Mouse (Mus musculus): ENCODE results near the gene Wnt5a. TPM values are rescaled to one million over a fixed set of nuclear protein-coding genes. Genes with fewer than 3 reads are reported as not detected.

Gene Wnt5a
- polyA plus RNA-seq, 1 experiment from 2014 or later: 49.1 TPM

- peak; percentile 71 for DNase-seq (ENCODE audit: low spot score)
- peak overlapping the region; percentile 85 for H3K9ac ChIP-seq (ENCODE audit: low read depth, low read length)
- H3K27me3 ChIP-seq (ENCODE audit: control insufficient read depth, insufficient read depth, low read length): peaks cover 8% of the 10 kb centered on the region
- peak overlapping the region; percentile 78 for H3K4me3 ChIP-seq (ENCODE audit: low read depth, low read length)
- no peaks in the 10 kb centered on the region for H3K36me3 ChIP-seq (ENCODE audit: control insufficient read depth, insufficient read depth, low read length)
- peak overlapping the region; percentile 89 for H3K27ac ChIP-seq (ENCODE audit: low read depth, low read length)
- H3K4me1 ChIP-seq (replicated peaks; ENCODE audit: control insufficient read depth, insufficient read depth, low read length): peaks cover 12% of the 10 kb centered on the region
- no peak for ATAC-seq (ENCODE audit: low FRiP score)
- H3K9me3 ChIP-seq (ENCODE audit: control insufficient read depth, low read length): no peaks in the 10 kb centered on the region
- 0% methylated on average over 29 of the region's 29 CpGs for WGBS
- H3K4me2 ChIP-seq (replicated peaks; ENCODE audit: low read depth, low read length): peak overlapping the region; percentile 87
These were observed 1.9 kb downstream of the Wnt5a start for GRCm38 (mm10) chr14:28506376-28506831.

- Histone ChIP-seq H3K9me3 (ENCODE audit: control insufficient read depth, low read length) (no peaks in the 10 kb centered on the region), H3K4me1 (replicated peaks; ENCODE audit: control insufficient read depth, insufficient read depth, low read length) (peaks cover 12% of the 10 kb centered on the region), H3K9ac (ENCODE audit: low read depth, low read length) (peak overlapping the region; percentile 85), H3K27me3 (ENCODE audit: control insufficient read depth, insufficient read depth, low read length) (peaks cover 8% of the 10 kb centered on the region), H3K4me3 (ENCODE audit: low read depth, low read length) (peak overlapping the region; percentile 78), H3K36me3 (ENCODE audit: control insufficient read depth, insufficient read depth, low read length) (no peaks in the 10 kb centered on the region), H3K4me2 (replicated peaks; ENCODE audit: low read depth, low read length) (peak overlapping the region; percentile 87), H3K27ac (ENCODE audit: low read depth, low read length) (no peak overlapping the region)
- 0% methylated on average over 14 of the region's 15 CpGs for WGBS
- no peak for ATAC-seq (ENCODE audit: low FRiP score)
- DNase-seq (ENCODE audit: low spot score): no peak
These were observed 2.5 kb downstream of the Wnt5a start for GRCm38 (mm10) chr14:28507011-28507410.

- 1% methylated on average over 18 of the region's 18 CpGs for WGBS
These were observed 2.9 kb downstream of the Wnt5a start for GRCm38 (mm10) chr14:28507471-28507870.

GRCm38 (mm10) chr14:28508288-28509258, 4.0 kb downstream of the Wnt5a start:
- WGBS: 9% methylated on average over 27 of the region's 27 CpGs
- Histone ChIP-seq H3K36me3 (ENCODE audit: control insufficient read depth, insufficient read depth, low read length) (no peaks in the 10 kb centered on the region), H3K9ac (ENCODE audit: low read depth, low read length) (peak overlapping the region; percentile 69), H3K27me3 (ENCODE audit: control insufficient read depth, insufficient read depth, low read length) (peaks cover 4% of the 10 kb centered on the region), H3K4me3 (ENCODE audit: low read depth, low read length) (peak overlapping the region; percentile 78), H3K4me2 (replicated peaks; ENCODE audit: low read depth, low read length) (peak overlapping the region; percentile 87), H3K27ac (ENCODE audit: low read depth, low read length) (peak overlapping the region; percentile 88), H3K4me1 (replicated peaks; ENCODE audit: control insufficient read depth, insufficient read depth, low read length) (peaks cover 12% of the 10 kb centered on the region), H3K9me3 (ENCODE audit: control insufficient read depth, low read length) (no peaks in the 10 kb centered on the region)
- DNase-seq (ENCODE audit: low spot score) (peak; percentile 58), ATAC-seq (ENCODE audit: low FRiP score) (no peak)

More at GRCm38 (mm10) chr14:28507471-28507870, 2.9 kb downstream of the Wnt5a start:
- no peak for ATAC-seq (ENCODE audit: low FRiP score)
- H3K4me3 ChIP-seq (ENCODE audit: low read depth, low read length): peak overlapping the region; percentile 78
- H3K27ac ChIP-seq (ENCODE audit: low read depth, low read length): no peak overlapping the region
- peaks cover 8% of the 10 kb centered on the region for H3K27me3 ChIP-seq (ENCODE audit: control insufficient read depth, insufficient read depth, low read length)
- H3K4me2 ChIP-seq (replicated peaks; ENCODE audit: low read depth, low read length): peak overlapping the region; percentile 87
- H3K9me3 ChIP-seq (ENCODE audit: control insufficient read depth, low read length): no peaks in the 10 kb centered on the region
- DNase-seq (ENCODE audit: low spot score): peak; percentile 91
- H3K9ac ChIP-seq (ENCODE audit: low read depth, low read length): peak overlapping the region; percentile 85
- H3K36me3 ChIP-seq (ENCODE audit: control insufficient read depth, insufficient read depth, low read length): no peaks in the 10 kb centered on the region
- H3K4me1 ChIP-seq (replicated peaks; ENCODE audit: control insufficient read depth, insufficient read depth, low read length): peaks cover 12% of the 10 kb centered on the region

GRCm38 (mm10) chr14:28509441-28510340, 5.1 kb downstream of the Wnt5a start:
- ATAC-seq (ENCODE audit: low FRiP score): peak; percentile 21; the same call in 1 of the 2 replicates
- H3K9ac ChIP-seq (ENCODE audit: low read depth, low read length): peak overlapping the region; percentile 69
- H3K4me1 ChIP-seq (replicated peaks; ENCODE audit: control insufficient read depth, insufficient read depth, low read length): peaks cover 10% of the 10 kb centered on the region

GRCm38 (mm10) chr14:28510341-28511028, 5.9 kb downstream of the Wnt5a start:
- H3K4me1 ChIP-seq (replicated peaks; ENCODE audit: control insufficient read depth, insufficient read depth, low read length): peaks cover 13% of the 10 kb centered on the region
- ATAC-seq (ENCODE audit: low FRiP score): peak; percentile 5; the same call in 1 of the 2 replicates
- WGBS: 1% methylated on average over 29 of the region's 29 CpGs

More at GRCm38 (mm10) chr14:28509441-28510340, 5.1 kb downstream of the Wnt5a start:
- WGBS: under 1% methylated on average over 47 of the region's 47 CpGs
- no peaks in the 10 kb centered on the region for H3K36me3 ChIP-seq (ENCODE audit: control insufficient read depth, insufficient read depth, low read length)
- H3K27me3 ChIP-seq (ENCODE audit: control insufficient read depth, insufficient read depth, low read length): peaks cover 4% of the 10 kb centered on the region
- H3K27ac ChIP-seq (ENCODE audit: low read depth, low read length): peak overlapping the region; percentile 88
- DNase-seq (ENCODE audit: low spot score): peak; percentile 80
- H3K4me3 ChIP-seq (ENCODE audit: low read depth, low read length): peak overlapping the region; percentile 78
- H3K4me2 ChIP-seq (replicated peaks; ENCODE audit: low read depth, low read length): peak overlapping the region; percentile 87
- no peaks in the 10 kb centered on the region for H3K9me3 ChIP-seq (ENCODE audit: control insufficient read depth, low read length)

GRCm38 (mm10) chr14:28511029-28511651, 6.6 kb downstream of the Wnt5a start:
- peak overlapping the region; percentile 87 for H3K4me2 ChIP-seq (replicated peaks; ENCODE audit: low read depth, low read length)
- no peaks in the 10 kb centered on the region for H3K36me3 ChIP-seq (ENCODE audit: control insufficient read depth, insufficient read depth, low read length)
- peak; percentile 62 for DNase-seq (ENCODE audit: low spot score)
- H3K27ac ChIP-seq (ENCODE audit: low read depth, low read length): peak overlapping the region; percentile 88
- peak overlapping the region; percentile 69 for H3K9ac ChIP-seq (ENCODE audit: low read depth, low read length)
- peaks cover 4% of the 10 kb centered on the region for H3K27me3 ChIP-seq (ENCODE audit: control insufficient read depth, insufficient read depth, low read length)
- ATAC-seq (ENCODE audit: low FRiP score): peak; percentile 50
- H3K4me3 ChIP-seq (ENCODE audit: low read depth, low read length): peak overlapping the region; percentile 78
- WGBS: 1% methylated on average over 32 of the region's 41 CpGs
- H3K9me3 ChIP-seq (ENCODE audit: control insufficient read depth, low read length): no peaks in the 10 kb centered on the region
- peaks cover 10% of the 10 kb centered on the region for H3K4me1 ChIP-seq (replicated peaks; ENCODE audit: control insufficient read depth, insufficient read depth, low read length)

More at GRCm38 (mm10) chr14:28510341-28511028, 5.9 kb downstream of the Wnt5a start:
- H3K4me2 ChIP-seq (replicated peaks; ENCODE audit: low read depth, low read length): peak overlapping the region; percentile 87
- H3K4me3 ChIP-seq (ENCODE audit: low read depth, low read length): peak overlapping the region; percentile 78
- DNase-seq (ENCODE audit: low spot score): peak; percentile 76
- H3K36me3 ChIP-seq (ENCODE audit: control insufficient read depth, insufficient read depth, low read length): no peaks in the 10 kb centered on the region
- peak overlapping the region; percentile 69 for H3K9ac ChIP-seq (ENCODE audit: low read depth, low read length)
- H3K27me3 ChIP-seq (ENCODE audit: control insufficient read depth, insufficient read depth, low read length): peaks cover 4% of the 10 kb centered on the region
- peak overlapping the region; percentile 88 for H3K27ac ChIP-seq (ENCODE audit: low read depth, low read length)
- H3K9me3 ChIP-seq (ENCODE audit: control insufficient read depth, low read length): no peaks in the 10 kb centered on the region

Measured in hindbrain, embryonic 11.5 days (tissue).